Mouse (Mus musculus) neural tube, embryonic 14.5 days (tissue): ENCODE data around the gene Syne1. TPM values are rescaled to one million over a fixed set of nuclear protein-coding genes. Genes with fewer than 3 reads are reported as not detected.

ENCODE experiments used
- ATAC-seq: fragments of 200-750 bp; cut with Nextera tagmentation; 2 replicates; pipeline ENCODE4 v1.8.0; 2017; ENCODE audit warnings: low read depth, mild to moderate bottlenecking, moderate TSS enrichment, moderate library complexity
- H3K27ac ChIP-seq: fragments of 300-500 bp; sonication (generic); 2 replicates; pipeline ENCODE4 v1.5.1; 2014; ENCODE audit warnings: low read depth, mild to moderate bottlenecking, control low read depth, low read length, moderate library complexity, mixed read lengths
- H3K27me3 ChIP-seq: fragments of 300-500 bp; sonication (generic); 2 replicates; pipeline ENCODE4 v1.6.1; 2014; ENCODE audit warnings: low read length; ENCODE audit not compliant: control insufficient read depth, insufficient read depth
- H3K36me3 ChIP-seq: fragments of 300-500 bp; sonication (generic); 2 replicates; pipeline ENCODE4 v1.6.1; 2014; ENCODE audit warnings: low read length, mixed read lengths; ENCODE audit not compliant: control insufficient read depth, insufficient read depth
- H3K4me1 ChIP-seq: fragments of 300-500 bp; sonication (generic); 2 replicates; pipeline ENCODE4 v1.6.1; 2014; ENCODE audit warnings: low read length; ENCODE audit not compliant: control insufficient read depth, insufficient read depth
- H3K4me2 ChIP-seq: fragments of 300-500 bp; sonication (generic); 2 replicates; pipeline ENCODE4 v1.6.1; 2014; ENCODE audit warnings: mild to moderate bottlenecking, low read depth, low read length, control low read depth
- H3K4me3 ChIP-seq: fragments of 300-500 bp; sonication (generic); 2 replicates; pipeline ENCODE4 v1.5.1; 2014; ENCODE audit warnings: low read depth, low read length, control low read depth, mixed read lengths
- H3K9ac ChIP-seq: fragments of 300-500 bp; sonication (generic); replicated peaks from 2 replicates; pipeline ENCODE4 v1.6.1; 2014; ENCODE audit warnings: low read depth, mild to moderate bottlenecking, control low read depth, low read length, mixed read lengths
- H3K9me3 ChIP-seq: fragments of 300-500 bp; sonication (generic); 2 replicates; pipeline ENCODE4 v1.6.1; 2016; ENCODE audit warnings: low read length; ENCODE audit not compliant: control insufficient read depth
- WGBS: fragments of 180-500 bp; shearing (Covaris S2); extraction: QIAGEN DNeasy Blood & Tissue Kit; methylation state at CpG from one replicate; pipeline ENCODE4 v1.1.7; 2014; 5-methylcytosine and 5-hydroxymethylcytosine counted together
- polyA plus RNA-seq: library from polyadenylated mRNA; unstranded; fragments of >200 nt; fragmentation: Nextera tagmentation; extraction: Ambion mirVana; gene quantifications from 2 replicates; pipeline ENCODE4 v1.2.1, GENCODE M21; 2014

Gene Syne1
- polyA plus RNA-seq, 1 experiment from 2014 or later = 29.5 TPM

GRCm38 (mm10) chr10:5085792-5086191 is 465.5 kb downstream of the Syne1 start:
- Histone ChIP-seq H3K36me3 (no peaks in the 10 kb centered on the region), H3K27me3 (no peaks in the 10 kb centered on the region), H3K4me3 (no peak overlapping the region), H3K9me3 (no peaks in the 10 kb centered on the region), H3K9ac (no peak overlapping the region), H3K4me2 (no peak overlapping the region), H3K4me1 (no peaks in the 10 kb centered on the region), H3K27ac (no peak overlapping the region)
- ATAC-seq = no peak
- 89% methylated on average over 5 of the region's 5 CpGs for WGBS

- no peak for ATAC-seq
- Histone ChIP-seq H3K4me1 (no peaks in the 10 kb centered on the region; the same call in 1 of the 2 replicates), H3K27ac (no peak overlapping the region), H3K4me3 (no peak overlapping the region), H3K4me2 (no peak overlapping the region), H3K9ac (no peak overlapping the region), H3K9me3 (no peaks in the 10 kb centered on the region), H3K27me3 (no peaks in the 10 kb centered on the region), H3K36me3 (no peaks in the 10 kb centered on the region)
- 88% methylated on average over 6 of the region's 6 CpGs for WGBS
Measured at GRCm38 (mm10) chr10:5083716-5084115, 467.6 kb downstream of the Syne1 start.

GRCm38 (mm10) chr10:5079945-5080468 is 471.3 kb downstream of the Syne1 start:
- 74% methylated on average over 9 of the region's 9 CpGs for WGBS
- Histone ChIP-seq H3K4me3 (no peak overlapping the region), H3K4me2 (no peak overlapping the region), H3K27me3 (no peaks in the 10 kb centered on the region), H3K36me3 (no peaks in the 10 kb centered on the region), H3K4me1 (no peaks in the 10 kb centered on the region; the same call in 1 of the 2 replicates), H3K27ac (no peak overlapping the region), H3K9me3 (no peaks in the 10 kb centered on the region), H3K9ac (no peak overlapping the region)
- ATAC-seq = peak; percentile 51; the same call in 1 of the 2 replicates

GRCm38 (mm10) chr10:5075724-5076123 is 475.6 kb downstream of the Syne1 start:
- no peak for ATAC-seq
- Histone ChIP-seq H3K9me3 (no peaks in the 10 kb centered on the region), H3K4me2 (no peak overlapping the region), H3K4me1 (no peaks in the 10 kb centered on the region; the same call in 1 of the 2 replicates), H3K27me3 (no peaks in the 10 kb centered on the region), H3K9ac (no peak overlapping the region), H3K4me3 (no peak overlapping the region), H3K27ac (no peak overlapping the region), H3K36me3 (no peaks in the 10 kb centered on the region)
- WGBS = 93% methylated on average over 7 of the region's 7 CpGs

GRCm38 (mm10) chr10:5072054-5072453 is 479.2 kb downstream of the Syne1 start:
- Histone ChIP-seq H3K9ac (no peak overlapping the region), H3K4me2 (no peak overlapping the region), H3K27me3 (no peaks in the 10 kb centered on the region), H3K27ac (no peak overlapping the region), H3K9me3 (no peaks in the 10 kb centered on the region), H3K4me1 (no peaks in the 10 kb centered on the region), H3K36me3 (no peaks in the 10 kb centered on the region), H3K4me3 (no peak overlapping the region)
- ATAC-seq = no peak
- WGBS = 81% methylated on average over 8 of the region's 8 CpGs

GRCm38 (mm10) chr10:5070941-5071231 is 480.4 kb downstream of the Syne1 start:
- WGBS = 78% methylated on average over 3 of the region's 3 CpGs

GRCm38 (mm10) chr10:5070168-5070940 is 480.9 kb downstream of the Syne1 start:
- WGBS = 92% methylated on average over 11 of the region's 11 CpGs
- H3K9me3 ChIP-seq = no peaks in the 10 kb centered on the region
- no peak for ATAC-seq
- no peaks in the 10 kb centered on the region for H3K27me3 ChIP-seq
- H3K36me3 ChIP-seq = no peaks in the 10 kb centered on the region
- H3K4me1 ChIP-seq = no peaks in the 10 kb centered on the region
- no peak overlapping the region for H3K9ac ChIP-seq
- H3K4me3 ChIP-seq = no peak overlapping the region
- H3K27ac ChIP-seq = no peak overlapping the region
- no peak overlapping the region for H3K4me2 ChIP-seq

More at GRCm38 (mm10) chr10:5070941-5071231, 480.4 kb downstream of the Syne1 start:
- ATAC-seq = no peak
- H3K4me2 ChIP-seq = no peak overlapping the region
- no peaks in the 10 kb centered on the region for H3K9me3 ChIP-seq
- no peak overlapping the region for H3K4me3 ChIP-seq
- no peaks in the 10 kb centered on the region for H3K27me3 ChIP-seq
- no peaks in the 10 kb centered on the region for H3K36me3 ChIP-seq
- no peak overlapping the region for H3K27ac ChIP-seq
- no peaks in the 10 kb centered on the region for H3K4me1 ChIP-seq
- no peak overlapping the region for H3K9ac ChIP-seq

- no peak for ATAC-seq
- H3K27me3 ChIP-seq = no peaks in the 10 kb centered on the region
- H3K9ac ChIP-seq = no peak within 1 kb of the TSS
- H3K4me1 ChIP-seq = no peaks in the 10 kb centered on the region
- WGBS = 87% methylated on average over 14 of the region's 14 CpGs
- H3K4me2 ChIP-seq = no peak within 1 kb of the TSS
- H3K9me3 ChIP-seq = no peaks in the 10 kb centered on the region
- H3K36me3 ChIP-seq = no peaks in the 10 kb centered on the region
- no peak within 1 kb of the TSS for H3K4me3 ChIP-seq
- no peak within 1 kb of the TSS for H3K27ac ChIP-seq
Measured at GRCm38 (mm10) chr10:5068676-5069265, 482.5 kb downstream of the Syne1 start, which contains the start of gene Gm10097. Gm10097 (plus strand) TSS chr10:5069192.

- H3K9me3 ChIP-seq = no peaks in the 10 kb centered on the region
- H3K4me1 ChIP-seq = no peaks in the 10 kb centered on the region
- ATAC-seq = no peak
- H3K27ac ChIP-seq = no peak overlapping the region
- H3K36me3 ChIP-seq = no peaks in the 10 kb centered on the region
- no peaks in the 10 kb centered on the region for H3K27me3 ChIP-seq
- no peak overlapping the region for H3K4me2 ChIP-seq
- H3K4me3 ChIP-seq = no peak overlapping the region
- 87% methylated on average over 3 of the region's 3 CpGs for WGBS
- no peak overlapping the region for H3K9ac ChIP-seq
Measured at GRCm38 (mm10) chr10:5067113-5067512, 484.2 kb downstream of the Syne1 start.
